Mouse (Mus musculus): ENCODE measurements around the gene 1700113H08Rik. TPM values are rescaled to one million over a fixed set of nuclear protein-coding genes. Genes with fewer than 3 reads are reported as not detected.

The 1700113H08Rik gene
- polyA plus RNA-seq, 1 experiment = not detected

- TF ChIP-seq POLR2A (IDR thresholded peaks at IDR 0.05; ENCODE audit: extremely low read depth, insufficient read depth, low read length) (no peak), CTCF (IDR thresholded peaks at IDR 0.05; ENCODE audit: extremely low read depth, insufficient read depth, low read length) (no peak)
- no peak overlapping the region for H3K4me3 ChIP-seq (ENCODE audit: insufficient read depth, low read length)
- H3K27ac ChIP-seq (ENCODE audit: insufficient read depth, low read length) = no peak overlapping the region
- H3K4me1 ChIP-seq (ENCODE audit: control insufficient read depth, insufficient read depth, low read length) = no peaks in the 10 kb centered on the region
Measured at GRCm38 (mm10) chr10:87051714-87052113, 6.1 kb upstream of the 1700113H08Rik start.

- Histone ChIP-seq H3K27ac (ENCODE audit: insufficient read depth, low read length) (0 out of 2 replicates have a peak overlapping the region, but pooled peaks have one; percentile 4), H3K4me3 (ENCODE audit: insufficient read depth, low read length) (peak overlapping the region; percentile 29), H3K4me1 (ENCODE audit: control insufficient read depth, insufficient read depth, low read length) (peaks cover 2% of the 10 kb centered on the region; the same call in 1 of the 2 replicates)
- no peak for TF ChIP-seq POLR2A (IDR thresholded peaks at IDR 0.05; ENCODE audit: extremely low read depth, insufficient read depth, low read length)
- TF ChIP-seq CTCF (IDR thresholded peaks at IDR 0.05; ENCODE audit: extremely low read depth, insufficient read depth, low read length) = no peak
Measured at GRCm38 (mm10) chr10:87058251-87058925, 543 bp downstream of the 1700113H08Rik start.

DNA sequence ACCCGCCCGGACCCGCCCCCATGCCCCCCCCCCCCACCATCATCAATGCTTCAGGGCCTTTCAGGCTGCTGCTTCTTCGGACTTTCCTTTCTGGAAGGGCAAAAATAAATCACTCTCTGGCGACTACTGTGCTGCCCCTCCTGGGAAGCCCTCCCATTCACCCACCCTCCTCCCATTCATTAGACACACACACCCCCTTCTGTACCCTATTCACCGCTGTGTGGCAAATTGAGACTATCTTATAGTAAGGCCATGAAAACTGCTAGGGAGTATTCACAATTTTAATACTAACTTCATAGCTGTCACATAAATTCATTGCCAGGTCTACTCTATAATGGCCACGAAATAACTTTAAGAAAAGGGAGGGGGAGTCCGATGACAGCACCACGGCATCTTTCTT is 1.1 kb downstream of the 1700113H08Rik start:
- Histone ChIP-seq H3K4me1 (ENCODE audit: control insufficient read depth, insufficient read depth, low read length) (peaks cover 2% of the 10 kb centered on the region; the same call in 1 of the 2 replicates), H3K27ac (ENCODE audit: insufficient read depth, low read length) (no peak overlapping the region), H3K4me3 (ENCODE audit: insufficient read depth, low read length) (no peak overlapping the region)
- no peak for TF ChIP-seq POLR2A (IDR thresholded peaks at IDR 0.05; ENCODE audit: extremely low read depth, insufficient read depth, low read length)
- no peak for TF ChIP-seq CTCF (IDR thresholded peaks at IDR 0.05; ENCODE audit: extremely low read depth, insufficient read depth, low read length)

GRCm38 (mm10) chr10:87059447-87059846 is 1.6 kb downstream of the 1700113H08Rik start:
- Histone ChIP-seq H3K4me1 (ENCODE audit: control insufficient read depth, insufficient read depth, low read length) (peaks cover 2% of the 10 kb centered on the region; the same call in 1 of the 2 replicates), H3K4me3 (ENCODE audit: insufficient read depth, low read length) (no peak overlapping the region), H3K27ac (ENCODE audit: insufficient read depth, low read length) (no peak overlapping the region)
- TF ChIP-seq POLR2A (IDR thresholded peaks at IDR 0.05; ENCODE audit: extremely low read depth, insufficient read depth, low read length) (no peak), CTCF (IDR thresholded peaks at IDR 0.05; ENCODE audit: extremely low read depth, insufficient read depth, low read length) (no peak)

GRCm38 (mm10) chr10:87084236-87084635 is 26.4 kb downstream of the 1700113H08Rik start:
- TF ChIP-seq CTCF (IDR thresholded peaks at IDR 0.05; ENCODE audit: extremely low read depth, insufficient read depth, low read length) (no peak), POLR2A (IDR thresholded peaks at IDR 0.05; ENCODE audit: extremely low read depth, insufficient read depth, low read length) (no peak)
- Histone ChIP-seq H3K27ac (ENCODE audit: insufficient read depth, low read length) (no peak overlapping the region), H3K4me3 (ENCODE audit: insufficient read depth, low read length) (no peak overlapping the region), H3K4me1 (ENCODE audit: control insufficient read depth, insufficient read depth, low read length) (no peaks in the 10 kb centered on the region)

DNA sequence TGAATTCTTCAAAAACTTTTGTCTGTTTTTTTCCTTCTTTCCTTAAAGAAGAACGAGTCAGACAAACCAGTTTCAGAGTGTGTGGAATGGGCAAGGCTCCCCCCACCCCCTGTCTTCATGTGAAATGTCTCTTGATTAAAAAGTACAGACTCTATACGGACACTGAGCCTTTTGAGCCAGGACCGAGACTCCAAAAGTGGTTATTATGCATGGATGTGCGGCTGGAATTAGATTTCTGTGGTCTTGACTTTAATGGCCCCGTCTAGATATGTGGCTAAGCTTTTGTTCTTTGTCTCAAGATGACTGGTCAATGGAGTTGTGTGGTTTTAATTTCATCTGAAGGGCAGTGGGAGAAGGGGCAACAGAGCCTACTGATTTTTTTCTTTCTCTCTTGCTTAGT is 29.8 kb downstream of the 1700113H08Rik start:
- Histone ChIP-seq H3K4me3 (ENCODE audit: insufficient read depth, low read length) (no peak overlapping the region), H3K27ac (ENCODE audit: insufficient read depth, low read length) (no peak overlapping the region), H3K4me1 (ENCODE audit: control insufficient read depth, insufficient read depth, low read length) (no peaks in the 10 kb centered on the region)
- TF ChIP-seq POLR2A (IDR thresholded peaks at IDR 0.05; ENCODE audit: extremely low read depth, insufficient read depth, low read length) (no peak), CTCF (IDR thresholded peaks at IDR 0.05; ENCODE audit: extremely low read depth, insufficient read depth, low read length) (no peak)

DNA sequence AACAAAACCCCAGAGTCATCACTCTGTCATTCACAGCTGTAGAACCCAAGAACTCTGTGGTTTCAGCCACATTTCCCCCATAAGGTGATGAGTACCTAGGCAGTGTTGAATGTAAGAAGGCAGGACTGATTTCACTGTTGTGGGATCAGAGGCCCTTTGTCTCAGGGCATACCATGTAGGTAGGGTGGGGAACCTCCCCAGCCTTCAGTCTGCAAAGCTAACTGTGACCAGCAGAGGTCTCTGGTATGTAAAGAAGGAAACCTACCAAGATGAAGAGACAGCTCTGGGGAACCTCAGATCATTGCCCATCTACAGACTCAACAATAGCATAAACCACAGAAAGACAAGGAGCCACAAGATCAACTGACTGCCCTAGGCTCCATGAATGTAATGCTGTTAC is 36.4 kb downstream of the 1700113H08Rik start:
- no peaks in the 10 kb centered on the region for H3K4me1 ChIP-seq (ENCODE audit: control insufficient read depth, insufficient read depth, low read length)
- no peak overlapping the region for H3K27ac ChIP-seq (ENCODE audit: insufficient read depth, low read length)
- no peak for TF ChIP-seq POLR2A (IDR thresholded peaks at IDR 0.05; ENCODE audit: extremely low read depth, insufficient read depth, low read length)
- peak; percentile 57 for TF ChIP-seq CTCF (IDR thresholded peaks at IDR 0.05; ENCODE audit: extremely low read depth, insufficient read depth, low read length)
- H3K4me3 ChIP-seq (ENCODE audit: insufficient read depth, low read length) = no peak overlapping the region

DNA sequence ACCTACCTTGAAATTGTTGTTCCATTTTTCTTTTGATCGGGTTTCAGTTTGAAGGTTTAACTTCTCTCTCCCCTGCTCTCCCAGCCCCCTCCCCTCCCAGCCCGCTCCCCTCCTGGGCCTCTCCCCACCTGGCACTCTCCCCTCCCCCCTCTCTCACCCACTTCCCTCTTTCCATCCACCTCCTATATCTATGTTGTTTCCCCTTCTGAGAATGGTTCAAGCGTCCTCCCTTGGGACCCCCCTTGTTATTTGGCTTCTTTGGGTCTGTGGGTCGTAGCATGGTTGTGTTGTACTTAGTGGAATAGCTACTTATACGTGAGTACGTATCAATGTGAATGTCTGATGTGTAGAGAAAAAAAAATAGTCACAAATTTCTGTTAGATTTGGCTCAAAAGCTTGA is 40.9 kb downstream of the 1700113H08Rik start:
- Histone ChIP-seq H3K4me3 (ENCODE audit: insufficient read depth, low read length) (no peak overlapping the region), H3K27ac (ENCODE audit: insufficient read depth, low read length) (no peak overlapping the region), H3K4me1 (ENCODE audit: control insufficient read depth, insufficient read depth, low read length) (no peaks in the 10 kb centered on the region)
- TF ChIP-seq POLR2A (IDR thresholded peaks at IDR 0.05; ENCODE audit: extremely low read depth, insufficient read depth, low read length) (no peak), CTCF (IDR thresholded peaks at IDR 0.05; ENCODE audit: extremely low read depth, insufficient read depth, low read length) (no peak)

DNA sequence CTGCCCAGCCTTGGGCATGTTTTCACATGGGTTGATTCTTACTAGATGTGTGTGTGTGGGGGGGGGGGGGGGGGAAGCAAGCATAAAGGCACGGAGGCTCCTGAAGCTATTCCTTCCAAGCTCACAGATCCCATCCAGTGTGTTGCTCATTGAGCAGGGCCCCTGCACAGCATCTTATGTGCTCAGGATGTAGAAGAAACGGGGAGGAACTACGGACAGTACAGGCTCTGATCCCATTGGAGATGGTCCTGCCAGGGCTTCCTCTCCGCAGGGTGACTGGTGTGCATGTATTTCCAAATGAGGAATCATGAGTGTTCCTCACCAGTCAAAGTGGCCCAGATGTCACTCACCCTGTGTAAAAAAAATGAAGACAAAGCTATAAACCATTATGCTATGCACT is 42.8 kb downstream of the 1700113H08Rik start:
- no peaks in the 10 kb centered on the region for H3K4me1 ChIP-seq (ENCODE audit: control insufficient read depth, insufficient read depth, low read length)
- no peak overlapping the region for H3K27ac ChIP-seq (ENCODE audit: insufficient read depth, low read length)
- TF ChIP-seq POLR2A (IDR thresholded peaks at IDR 0.05; ENCODE audit: extremely low read depth, insufficient read depth, low read length) (no peak), CTCF (IDR thresholded peaks at IDR 0.05; ENCODE audit: extremely low read depth, insufficient read depth, low read length) (no peak)
- no peak overlapping the region for H3K4me3 ChIP-seq (ENCODE audit: insufficient read depth, low read length)

- Histone ChIP-seq H3K27ac (ENCODE audit: insufficient read depth, low read length) (no peak overlapping the region), H3K4me3 (ENCODE audit: insufficient read depth, low read length) (no peak overlapping the region), H3K4me1 (ENCODE audit: control insufficient read depth, insufficient read depth, low read length) (no peaks in the 10 kb centered on the region)
- no peak for TF ChIP-seq CTCF (IDR thresholded peaks at IDR 0.05; ENCODE audit: extremely low read depth, insufficient read depth, low read length)
- no peak for TF ChIP-seq POLR2A (IDR thresholded peaks at IDR 0.05; ENCODE audit: extremely low read depth, insufficient read depth, low read length)
Measured at GRCm38 (mm10) chr10:87101265-87101950, 43.6 kb downstream of the 1700113H08Rik start.

All from cortical plate, adult 2 months (tissue).